Mouse (Mus musculus) limb, embryonic 13.5 days (tissue): ENCODE data around the gene Igdcc4. TPM values are rescaled to one million over a fixed set of nuclear protein-coding genes. Genes with fewer than 3 reads are reported as not detected.
"Not testable (repeated sequence)": the region's sequence is repeated elsewhere in the genome, so short reads cannot be mapped to it uniquely, and the experiment has no call there.

ENCODE experiments used
- ATAC-seq: fragments of 200-750 bp; cut with Nextera tagmentation; 2 replicates; pipeline ENCODE4 v1.8.0; 2017; ENCODE audit warnings: low read depth, moderate number of reproducible peaks, moderate TSS enrichment; ENCODE audit not compliant: low FRiP score
- H3K27ac ChIP-seq: fragments of 300-500 bp; sonication (generic); 2 replicates; pipeline ENCODE4 v1.5.1; 2015; ENCODE audit warnings: inconsistent platforms, mild to moderate bottlenecking, moderate library complexity
- H3K27me3 ChIP-seq: fragments of 300-500 bp; sonication (generic); 2 replicates; pipeline ENCODE4 v1.6.1; 2015; ENCODE audit warnings: mild to moderate bottlenecking, inconsistent platforms
- H3K36me3 ChIP-seq: fragments of 300-500 bp; sonication (generic); 2 replicates; pipeline ENCODE4 v1.6.1; 2015; ENCODE audit warnings: inconsistent platforms, mild to moderate bottlenecking, moderate library complexity
- H3K4me1 ChIP-seq: fragments of 300-500 bp; sonication (generic); 2 replicates; pipeline ENCODE4 v1.6.1; 2015; ENCODE audit warnings: inconsistent platforms
- H3K4me2 ChIP-seq: fragments of 300-500 bp; sonication (generic); replicated peaks from 2 replicates; pipeline ENCODE4 v1.6.1; 2015; ENCODE audit warnings: inconsistent platforms, mild to moderate bottlenecking, moderate library complexity
- H3K4me3 ChIP-seq: fragments of 300-500 bp; sonication (generic); 2 replicates; pipeline ENCODE4 v1.5.1; 2015; ENCODE audit warnings: moderate library complexity, mild to moderate bottlenecking, inconsistent platforms
- H3K9ac ChIP-seq: fragments of 300-500 bp; sonication (generic); 2 replicates; pipeline ENCODE4 v1.6.1; 2015; ENCODE audit warnings: mild to moderate bottlenecking, inconsistent platforms
- H3K9me3 ChIP-seq: fragments of 300-500 bp; sonication (generic); 2 replicates; pipeline ENCODE4 v1.6.1; 2016; ENCODE audit warnings: inconsistent platforms
- WGBS: fragments of 180-500 bp; shearing (Covaris S2); methylation state at CpG from one replicate; pipeline ENCODE4 v1.1.7; 2015; 5-methylcytosine and 5-hydroxymethylcytosine counted together
- polyA plus RNA-seq: library from polyadenylated mRNA; unstranded; fragments of >200 nt; fragmentation: Nextera tagmentation; extraction: Ambion mirVana; gene quantifications from 2 replicates; pipeline ENCODE4 v1.2.1, GENCODE M21; 2015

The Igdcc4 gene
- polyA plus RNA-seq = 24.7 and 27.6 TPM in 2 replicates

DNA sequence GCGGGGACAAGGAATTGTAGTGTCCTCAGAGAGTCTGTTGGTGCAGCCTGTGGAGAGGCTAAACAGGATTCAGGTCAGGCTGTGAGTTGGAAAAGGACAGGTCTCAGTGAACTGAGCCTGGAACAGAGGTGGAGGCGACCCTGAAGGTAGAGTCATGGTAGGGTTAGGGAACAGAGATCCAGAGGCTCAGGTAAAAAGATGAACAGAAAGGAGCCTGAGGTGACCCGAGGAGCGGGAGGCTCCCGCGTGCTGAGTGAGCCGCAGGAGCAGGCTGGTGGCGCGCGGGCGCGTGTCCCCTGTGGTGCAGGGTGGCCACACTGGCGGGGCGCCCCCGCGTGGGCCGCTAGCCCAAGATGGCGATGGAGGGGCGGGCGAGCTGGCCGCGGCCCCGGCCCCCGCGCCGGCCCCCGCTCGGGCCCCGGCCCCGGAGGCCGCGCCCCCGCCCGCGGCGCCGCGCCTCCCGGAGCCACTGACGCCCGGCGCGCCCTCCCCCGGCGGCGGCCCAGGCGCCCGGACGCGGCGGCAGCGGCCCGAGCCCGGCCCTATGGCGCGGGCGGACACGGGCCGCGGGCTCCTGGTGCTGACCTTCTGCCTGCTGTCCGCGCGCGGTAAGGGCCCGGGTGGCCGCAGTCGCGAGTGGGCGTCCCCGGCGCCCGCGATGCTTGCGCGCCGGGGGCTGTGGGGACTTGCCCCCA is at the start of gene Igdcc4:
Igdcc4 (plus strand) TSS at position 496 of the 695 bp plus-strand sequence.
- H3K9me3 ChIP-seq = peaks cover 3% of the 10 kb centered on the region; the same call in 1 of the 2 replicates
- H3K27me3 ChIP-seq = 0 out of 2 replicates have a peak, but pooled peaks cover 3% of the 10 kb centered on the region
- no peaks in the 10 kb centered on the region for H3K36me3 ChIP-seq
- WGBS = 2% methylated on average over 41 of the region's 76 CpGs
- peak within 1 kb of the TSS; percentile 98 for H3K4me2 ChIP-seq
- H3K27ac ChIP-seq = peak within 1 kb of the TSS; percentile 83
- ATAC-seq = peak; percentile 22; the same call in 1 of the 2 replicates
- H3K9ac ChIP-seq = peak within 1 kb of the TSS; percentile 88
- H3K4me3 ChIP-seq = peak within 1 kb of the TSS; percentile 87
- H3K4me1 ChIP-seq = peaks cover 37% of the 10 kb centered on the region

DNA sequence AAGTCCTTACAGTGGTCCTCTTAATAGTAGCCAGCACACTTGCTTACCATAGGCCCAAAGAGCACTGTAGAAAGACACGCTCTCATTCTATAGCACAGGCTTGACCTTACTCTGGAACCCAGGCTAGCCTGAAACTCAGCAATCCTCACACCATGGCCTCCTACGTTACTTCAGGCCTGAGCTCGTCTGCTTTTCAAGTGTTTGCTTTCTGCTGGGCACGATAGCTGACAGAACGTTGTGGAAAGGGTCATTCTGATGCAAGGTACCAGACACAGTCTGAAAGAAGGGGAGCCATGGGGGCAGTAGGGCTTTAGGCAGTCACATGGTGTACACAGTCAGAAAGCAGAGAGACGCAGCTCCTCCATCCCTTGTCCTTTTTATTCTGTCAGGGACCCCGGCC is 37.0 kb upstream of the Igdcc4 start:
- Histone ChIP-seq H3K4me1 (no peaks in the 10 kb centered on the region), H3K36me3 (peaks cover 80% of the 10 kb centered on the region), H3K9me3 (no peaks in the 10 kb centered on the region), H3K9ac (no peak overlapping the region), H3K27me3 (no peaks in the 10 kb centered on the region), H3K4me3 (no peak overlapping the region), H3K27ac (no peak overlapping the region), H3K4me2 (no peak overlapping the region)
- ATAC-seq = no peak
- WGBS = 92% methylated on average over 7 of the region's 7 CpGs

DNA sequence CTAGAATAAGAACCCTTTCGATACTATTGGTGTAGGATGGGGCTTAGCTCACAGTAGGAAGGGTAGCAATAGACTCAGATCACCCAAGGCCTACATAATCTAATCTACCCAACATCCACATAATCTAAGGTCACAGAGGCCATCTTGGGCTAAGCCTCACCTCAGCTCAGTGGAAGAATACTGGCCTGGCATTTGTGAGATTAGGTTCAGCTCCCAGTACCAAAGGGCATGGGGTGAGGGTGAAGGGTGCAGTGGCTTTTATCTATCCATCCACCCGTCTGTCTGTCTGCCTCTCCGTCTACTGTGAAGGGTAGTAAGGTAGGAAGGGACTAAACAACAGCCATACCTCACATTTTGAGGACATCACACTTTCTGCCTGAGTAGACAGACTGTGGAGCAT is 30.7 kb upstream of the Igdcc4 start:
- Histone ChIP-seq H3K27me3 (no peaks in the 10 kb centered on the region), H3K9ac (no peak overlapping the region), H3K27ac (no peak overlapping the region), H3K4me2 (no peak overlapping the region), H3K9me3 (no peaks in the 10 kb centered on the region), H3K36me3 (peaks cover 84% of the 10 kb centered on the region), H3K4me1 (no peaks in the 10 kb centered on the region), H3K4me3 (no peak overlapping the region)
- ATAC-seq = no peak
- 92% methylated on average over 3 of the region's 3 CpGs for WGBS

DNA sequence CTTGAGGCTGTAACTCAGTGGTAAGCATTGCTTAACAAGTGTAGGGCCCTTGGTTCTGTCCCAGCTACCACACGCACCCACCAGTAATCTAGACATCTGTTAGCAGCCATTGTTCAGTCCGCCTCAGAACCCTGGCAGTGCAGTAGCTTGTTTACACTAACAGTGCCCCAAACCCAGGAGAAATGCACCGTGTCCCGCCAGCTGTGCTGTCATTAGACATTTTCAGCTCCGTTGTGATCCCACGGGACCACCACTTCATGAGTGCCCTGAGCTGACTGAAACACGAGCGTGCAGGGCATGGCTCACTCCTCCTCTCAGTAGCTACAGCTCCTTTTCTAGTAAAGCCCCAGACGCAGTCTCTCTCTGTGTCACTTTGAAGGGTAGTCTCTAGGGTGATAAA is 27.7 kb upstream of the Igdcc4 start:
- H3K36me3 ChIP-seq = peaks cover 86% of the 10 kb centered on the region
- ATAC-seq = peak; percentile 19; the same call in 1 of the 2 replicates
- WGBS = 61% methylated on average over 9 of the region's 9 CpGs
- no peak overlapping the region for H3K4me2 ChIP-seq
- no peak overlapping the region for H3K27ac ChIP-seq
- no peak overlapping the region for H3K4me3 ChIP-seq
- H3K4me1 ChIP-seq = no peaks in the 10 kb centered on the region
- no peaks in the 10 kb centered on the region for H3K9me3 ChIP-seq
- no peak overlapping the region for H3K9ac ChIP-seq
- H3K27me3 ChIP-seq = no peaks in the 10 kb centered on the region

DNA sequence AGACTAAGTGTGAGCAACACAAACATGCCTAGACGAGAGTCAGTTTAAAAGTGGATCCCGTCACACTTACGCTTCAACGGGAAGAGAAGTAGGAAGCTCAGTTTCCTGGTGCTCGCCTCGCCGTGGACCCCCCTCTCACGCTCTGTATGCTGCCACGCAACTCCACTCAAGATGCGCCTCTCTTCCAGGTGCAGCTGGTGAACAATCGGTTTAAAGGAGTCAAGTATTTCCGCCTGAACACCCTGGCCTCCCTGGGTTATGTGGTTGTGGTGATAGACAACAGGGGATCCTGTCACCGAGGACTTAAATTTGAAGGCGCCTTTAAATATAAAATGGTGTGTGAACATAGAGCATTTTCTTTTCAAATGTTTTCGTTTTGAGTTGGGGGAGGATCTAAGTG is 27.0 kb upstream of the Igdcc4 start:
- no peak overlapping the region for H3K4me2 ChIP-seq
- H3K4me1 ChIP-seq = no peaks in the 10 kb centered on the region
- no peaks in the 10 kb centered on the region for H3K9me3 ChIP-seq
- H3K9ac ChIP-seq = no peak overlapping the region
- no peak overlapping the region for H3K27ac ChIP-seq
- ATAC-seq = no peak
- peaks cover 86% of the 10 kb centered on the region for H3K36me3 ChIP-seq
- H3K27me3 ChIP-seq = no peaks in the 10 kb centered on the region
- WGBS = 89% methylated on average over 15 of the region's 15 CpGs
- no peak overlapping the region for H3K4me3 ChIP-seq

DNA sequence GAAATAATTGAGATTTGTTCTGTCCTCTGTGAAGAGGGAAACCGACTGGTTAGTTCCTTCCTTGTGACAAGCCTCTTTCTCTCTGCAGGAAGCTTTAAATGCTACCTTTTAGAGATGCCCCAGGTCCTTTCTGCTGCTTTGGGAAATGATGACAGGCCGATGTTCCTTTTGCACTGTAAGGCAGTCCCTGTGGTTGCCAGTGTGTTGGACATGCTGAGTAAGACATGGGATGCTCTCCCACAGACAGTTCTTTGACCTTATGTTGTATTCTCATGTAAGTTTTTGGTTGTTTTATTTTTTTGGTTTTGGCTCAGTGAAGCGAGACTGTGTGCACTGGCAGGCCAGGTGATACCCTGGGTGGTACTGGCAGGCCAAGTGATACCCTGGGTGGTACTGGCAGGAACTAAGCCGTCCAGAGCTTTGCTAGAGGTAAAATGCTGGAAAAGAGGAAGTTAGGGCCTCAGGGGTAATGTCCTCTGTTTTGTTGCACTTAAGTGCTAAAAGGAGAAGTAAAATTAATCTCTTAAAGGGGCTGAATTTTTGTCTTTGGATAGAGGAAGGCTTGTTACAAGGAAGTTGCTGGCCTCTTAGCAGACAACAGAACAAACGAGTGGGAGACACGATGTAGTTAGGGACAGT is 26.3 kb upstream of the Igdcc4 start:
- peaks cover 87% of the 10 kb centered on the region for H3K36me3 ChIP-seq
- H3K9me3 ChIP-seq = no peaks in the 10 kb centered on the region
- 84% methylated on average over 6 of the region's 6 CpGs for WGBS
- no peaks in the 10 kb centered on the region for H3K27me3 ChIP-seq
- no peak overlapping the region for H3K9ac ChIP-seq
- H3K4me3 ChIP-seq = no peak overlapping the region
- no peaks in the 10 kb centered on the region for H3K4me1 ChIP-seq
- H3K27ac ChIP-seq = no peak overlapping the region
- no peak overlapping the region for H3K4me2 ChIP-seq
- no peak for ATAC-seq

DNA sequence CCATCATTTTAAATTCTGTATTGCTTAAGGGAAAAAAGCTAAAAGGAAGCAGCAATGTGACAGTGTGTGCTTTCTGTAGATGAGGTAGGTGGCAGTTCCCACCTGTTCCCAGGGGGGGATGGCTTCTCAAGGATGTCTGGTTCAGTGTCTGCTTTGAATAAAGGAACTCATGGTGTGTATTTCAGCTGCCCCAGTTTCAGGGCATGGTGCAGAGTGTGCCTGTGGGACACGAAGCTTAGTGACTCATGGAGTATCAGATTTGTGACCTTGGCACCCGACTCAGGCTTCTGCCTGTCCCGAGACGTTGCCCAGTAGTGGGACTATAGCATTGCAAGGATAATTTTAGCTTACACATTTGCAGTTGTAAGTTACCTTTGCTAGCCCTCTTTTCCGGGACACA is 23.8 kb upstream of the Igdcc4 start:
- no peak overlapping the region for H3K27ac ChIP-seq
- H3K4me2 ChIP-seq = no peak overlapping the region
- H3K4me3 ChIP-seq = no peak overlapping the region
- peaks cover 88% of the 10 kb centered on the region for H3K36me3 ChIP-seq
- no peaks in the 10 kb centered on the region for H3K4me1 ChIP-seq
- no peaks in the 10 kb centered on the region for H3K27me3 ChIP-seq
- no peak for ATAC-seq
- 89% methylated on average over 5 of the region's 5 CpGs for WGBS
- no peaks in the 10 kb centered on the region for H3K9me3 ChIP-seq
- no peak overlapping the region for H3K9ac ChIP-seq

DNA sequence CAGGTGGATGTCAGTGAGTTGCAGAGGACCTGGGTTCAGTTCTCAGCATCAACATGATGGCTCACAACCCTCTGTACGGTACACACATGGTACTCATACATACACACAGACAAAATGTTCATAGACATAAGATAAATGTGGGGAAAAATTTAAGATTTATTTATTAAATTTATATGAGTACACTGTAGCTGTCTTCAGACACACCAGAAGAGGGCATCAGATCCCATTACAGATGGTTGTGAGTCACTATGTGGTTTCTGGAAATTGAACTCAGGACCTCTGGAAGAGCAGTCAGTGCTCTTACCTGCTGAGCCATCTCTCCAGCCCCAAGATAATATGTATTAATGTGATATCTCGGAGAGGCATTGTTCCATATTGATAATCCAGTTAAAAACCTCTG is 21.1 kb upstream of the Igdcc4 start:
- peaks cover 91% of the 10 kb centered on the region for H3K36me3 ChIP-seq

DNA sequence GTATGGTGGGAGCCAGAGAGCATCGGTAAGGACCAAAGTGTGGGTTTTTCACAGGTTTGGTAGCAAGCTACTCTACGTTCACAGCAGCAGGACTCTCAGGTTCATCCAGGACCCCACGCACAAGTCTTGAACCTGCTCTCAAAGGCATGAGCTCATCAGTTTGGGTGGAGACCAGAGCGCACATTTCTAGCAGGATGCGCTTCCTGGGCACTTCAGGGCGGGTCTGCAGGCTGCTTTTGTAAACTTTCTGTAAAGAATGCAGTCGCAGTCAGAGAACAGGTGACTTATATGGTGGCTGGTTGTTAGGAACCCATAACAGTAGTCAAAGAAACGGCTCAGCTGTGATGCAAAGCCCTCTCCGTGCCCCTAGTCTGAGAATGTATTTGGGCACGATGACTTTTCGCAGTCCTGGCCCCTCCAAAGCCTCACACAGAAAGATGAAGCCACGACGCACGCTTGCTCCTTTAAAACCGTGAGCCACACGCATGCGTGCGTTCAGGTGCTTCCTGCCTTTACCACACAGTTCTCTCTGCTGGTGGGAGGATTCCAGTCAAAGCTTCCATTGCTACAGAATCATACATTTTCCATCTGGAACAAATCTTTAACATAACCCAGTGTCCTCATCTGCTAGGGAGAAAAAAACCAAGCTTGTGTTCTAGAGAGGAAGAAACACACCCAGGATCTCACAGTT is 18.1 kb upstream of the Igdcc4 start:
- WGBS = 87% methylated on average over 18 of the region's 18 CpGs
- Histone ChIP-seq H3K9me3 (no peaks in the 10 kb centered on the region), H3K4me2 (no peak overlapping the region), H3K36me3 (peaks cover 62% of the 10 kb centered on the region), H3K27me3 (no peaks in the 10 kb centered on the region), H3K4me3 (no peak overlapping the region), H3K27ac (no peak overlapping the region), H3K4me1 (no peaks in the 10 kb centered on the region), H3K9ac (no peak overlapping the region)
- ATAC-seq = no peak

More for the DNA sequence above, 21.1 kb upstream of the Igdcc4 start:
- H3K9ac ChIP-seq, H3K27ac ChIP-seq, ATAC-seq, H3K4me1 ChIP-seq, H3K27me3 ChIP-seq, H3K9me3 ChIP-seq, H3K4me2 ChIP-seq, H3K4me3 ChIP-seq: not testable (repeated sequence)
- 93% methylated on average over 2 of the region's 2 CpGs for WGBS

DNA sequence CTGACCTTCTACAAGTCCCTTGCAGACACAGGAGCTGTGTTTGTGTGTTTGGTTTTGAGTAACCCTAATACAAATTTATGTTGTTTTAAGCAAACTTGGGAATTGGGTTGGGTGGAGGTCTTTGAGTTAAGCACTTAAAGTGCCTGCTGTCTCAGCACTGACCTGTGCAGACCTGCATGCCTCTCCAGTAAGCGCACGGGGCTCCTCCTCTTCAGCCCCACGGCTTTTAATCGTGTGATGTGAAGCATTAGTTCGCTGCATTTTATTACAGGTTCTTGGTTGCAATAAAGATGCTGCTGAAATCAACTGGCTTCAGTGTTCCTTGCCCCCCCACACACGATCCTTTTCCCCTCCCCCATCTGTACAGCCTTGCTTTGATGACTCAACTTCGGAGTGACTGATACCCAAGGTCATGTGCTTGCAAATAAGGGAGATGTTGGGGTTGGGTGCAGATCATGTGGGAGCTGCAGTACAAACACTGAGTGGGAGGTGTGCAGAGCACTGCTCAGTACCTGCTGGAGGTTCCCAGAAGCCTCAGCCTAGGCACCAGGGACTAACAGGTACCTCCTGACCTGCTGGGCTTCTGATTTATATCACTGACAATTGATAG is 17.0 kb upstream of the Igdcc4 start:
- Histone ChIP-seq H3K9me3 (no peaks in the 10 kb centered on the region), H3K27ac (no peak overlapping the region), H3K4me2 (no peak overlapping the region), H3K27me3 (no peaks in the 10 kb centered on the region), H3K4me1 (no peaks in the 10 kb centered on the region), H3K36me3 (peaks cover 51% of the 10 kb centered on the region), H3K4me3 (no peak overlapping the region), H3K9ac (no peak overlapping the region)
- WGBS = 75% methylated on average over 7 of the region's 7 CpGs
- no peak for ATAC-seq

DNA sequence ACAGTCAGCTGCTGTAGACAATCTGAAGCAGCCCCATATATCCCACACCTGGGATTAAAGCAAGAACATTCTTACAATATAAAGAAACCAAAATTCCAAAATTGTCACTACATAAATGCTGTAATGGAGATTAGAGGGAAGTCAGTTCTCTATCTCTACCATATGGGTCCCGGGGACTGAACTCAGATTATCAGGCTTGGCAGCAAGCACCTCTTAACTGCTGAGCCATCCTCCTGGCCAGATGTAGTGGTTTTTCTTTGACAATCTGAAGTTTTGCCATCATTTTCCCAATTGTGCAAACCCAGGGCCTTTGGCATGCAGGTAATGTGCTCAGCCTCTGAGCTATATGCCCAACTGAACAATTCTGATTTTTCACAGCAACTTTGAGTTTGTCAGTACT is 16.0 kb upstream of the Igdcc4 start:
- H3K4me1 ChIP-seq = peaks cover 8% of the 10 kb centered on the region; the same call in 1 of the 2 replicates
- H3K36me3 ChIP-seq = peaks cover 42% of the 10 kb centered on the region
- no peak overlapping the region for H3K9ac ChIP-seq
- no peaks in the 10 kb centered on the region for H3K9me3 ChIP-seq
- no peak overlapping the region for H3K27ac ChIP-seq
- no peak for ATAC-seq
- no peak overlapping the region for H3K4me3 ChIP-seq
- no peaks in the 10 kb centered on the region for H3K27me3 ChIP-seq
- H3K4me2 ChIP-seq = no peak overlapping the region
- WGBS = 83% methylated on average over 1 of the region's 1 CpGs

DNA sequence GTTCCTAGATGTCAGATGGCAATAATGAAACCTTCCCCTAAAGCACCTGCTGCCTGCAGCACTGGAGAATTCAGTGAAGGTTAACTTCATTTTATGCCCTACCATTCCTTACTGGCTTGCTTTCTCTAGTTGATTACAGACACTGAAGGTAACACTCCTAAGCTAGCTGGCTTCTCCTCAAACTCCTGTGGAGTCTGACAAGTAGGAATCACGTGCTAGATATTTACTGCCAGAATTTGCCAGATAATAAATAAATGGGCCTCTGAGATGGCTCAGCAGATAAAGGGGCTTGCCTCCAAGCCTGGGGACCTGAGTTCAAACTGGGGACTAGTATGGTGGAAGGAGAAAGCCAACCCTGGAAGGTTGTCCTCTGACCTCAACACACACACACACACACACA is 14.5 kb upstream of the Igdcc4 start:
- peaks cover 27% of the 10 kb centered on the region for H3K36me3 ChIP-seq
- no peak overlapping the region for H3K9ac ChIP-seq
- no peaks in the 10 kb centered on the region for H3K9me3 ChIP-seq
- no peaks in the 10 kb centered on the region for H3K27me3 ChIP-seq
- H3K4me1 ChIP-seq = peaks cover 17% of the 10 kb centered on the region
- no peak overlapping the region for H3K4me2 ChIP-seq
- H3K4me3 ChIP-seq = no peak overlapping the region
- no peak overlapping the region for H3K27ac ChIP-seq
- no peak for ATAC-seq
- WGBS = 57% methylated on average over 1 of the region's 1 CpGs
